Mouse (Mus musculus) adrenal gland, postnatal 10 days (tissue): ENCODE measurements around the gene Pnpt1. TPM values are rescaled to one million over a fixed set of nuclear protein-coding genes. Genes with fewer than 3 reads are reported as not detected.

ENCODE experiments used
- total RNA-seq, 2 experiments: library from RNA; stranded (reverse); gene quantifications; 2 replicates each; pipeline ENCODE4 v1.2.3; 2021

Gene Pnpt1
- total RNA-seq, 2 experiments from 2014 or later, result 43.3 to 51.5 TPM

Other genes with a start within 250 kb of the Pnpt1 start
- gene Ppp4r3b, start 42.1 kb downstream of the Pnpt1 start, total RNA-seq, result 10 to 100 TPM; 77.2 to 85.9 TPM
- 10 to 100 TPM; 36.6 to 36.9 TPM for gene Cfap36, start 116.7 kb downstream of the Pnpt1 start, total RNA-seq
- gene Ccdc88a, start 242.9 kb downstream of the Pnpt1 start, total RNA-seq, result 10 to 100 TPM; 18.9 to 26.0 TPM